8 mouse cellular contexts compared by ENCODE assay signal in genomic region chr9:119978151-119978810, GRCm38 (mm10). TPM values are rescaled to one million over a fixed set of nuclear protein-coding genes. Genes with fewer than 3 reads are reported as not detected.
DNase-seq lines count a peak whose midpoint lies in the region; ATAC-seq and TF ChIP-seq lines count a peak whose summit lies in the region.

No protein-coding gene starts in this region.

- H3K4me3 ChIP-seq in heart, adult 2 months = no peak overlapping the region
- H3K4me3 ChIP-seq in liver, embryonic 16.5 days (ENCODE audit: low read depth, low read length) = peak overlapping the region; percentile 22

- no peaks in the 10 kb centered on the region for H3K27me3 ChIP-seq in heart, adult 2 months (ENCODE audit: control insufficient read depth, insufficient read depth, low read length)
- peaks cover 5% of the 10 kb centered on the region for H3K27me3 ChIP-seq in liver, embryonic 16.5 days (ENCODE audit: control insufficient read depth, insufficient read depth, low read depth, low read length)

- DNase-seq in heart, adult 2 months = peak in 1 of 2 experiments; percentile 55
- no peak for DNase-seq in heart, postnatal 4 days
- DNase-seq in testis, postnatal 10 days (ENCODE audit: low spot score) = peak; percentile 50
- no peak for DNase-seq in testis, postnatal 14 days (ENCODE audit: low spot score)
- no peak for DNase-seq in neural tube, embryonic 10.5 days (ENCODE audit: extremely low spot score, low spot score)
- DNase-seq in right cerebral cortex, adult 18-20 months = no peak
- no peak for DNase-seq in right cerebral cortex, postnatal 4 days

- 41% methylated on average over 9 of the region's 9 CpGs for WGBS in heart, adult 2 months
- 23% methylated on average over 9 of the region's 9 CpGs for WGBS in liver, embryonic 16.5 days (ENCODE audit: insufficient replicate concordance)

- peaks cover 3% of the 10 kb centered on the region; the same call in 1 of the 2 replicates for H3K36me3 ChIP-seq in heart, adult 2 months (ENCODE audit: control insufficient read depth, insufficient read depth, low read length)
- H3K36me3 ChIP-seq in liver, embryonic 16.5 days (ENCODE audit: control insufficient read depth, insufficient read depth) = peaks cover 7% of the 10 kb centered on the region

- TF ChIP-seq CTCF in heart, adult 2 months (IDR thresholded peaks at IDR 0.05) = no peak

- no peaks in the 10 kb centered on the region for H3K9me3 ChIP-seq in liver, embryonic 16.5 days (replicated peaks; ENCODE audit: control insufficient read depth, low read length)

- intact Hi-C loops in heart, adult 2 months (cut with DNase I) = no loop called here

- ATAC-seq in liver, embryonic 16.5 days (ENCODE audit: low read depth) = no peak

- peaks cover 43% of the 10 kb centered on the region for H3K4me1 ChIP-seq in heart, adult 2 months (ENCODE audit: control insufficient read depth, insufficient read depth, low read length)
- H3K4me1 ChIP-seq in liver, embryonic 16.5 days (ENCODE audit: control insufficient read depth, low read depth, low read length) = peaks cover 51% of the 10 kb centered on the region

- no peak overlapping the region for H3K9ac ChIP-seq in heart, adult 2 months (ENCODE audit: low read depth, low read length)
- H3K9ac ChIP-seq in liver, embryonic 16.5 days (ENCODE audit: low read depth, low read length) = no peak overlapping the region

- peak overlapping the region; percentile 25 for H3K4me2 ChIP-seq in liver, embryonic 16.5 days (ENCODE audit: low read depth, low read length)

- H3K27ac ChIP-seq in heart, adult 2 months = peak overlapping the region; percentile 20
- H3K27ac ChIP-seq in liver, embryonic 16.5 days (ENCODE audit: low read length) = peak overlapping the region; percentile 55

- H3K79me2 ChIP-seq in heart, adult 2 months (replicated peaks; ENCODE audit: control insufficient read depth, insufficient read depth, low read length) = 0 out of 2 replicates have a peak, but pooled peaks cover 2% of the 10 kb centered on the region

- TF ChIP-seq EP300 in heart, adult 2 months (IDR thresholded peaks at IDR 0.05; ENCODE audit: insufficient read depth, low read depth, low read length) = no peak

- no peak for TF ChIP-seq POLR2A in heart, adult 2 months (IDR thresholded peaks at IDR 0.05; ENCODE audit: insufficient read depth, low read depth, low read length)

RNA-seq across cellular contexts. Expression of gene Csrnp1, which starts 6.2 kb away (rescaled TPM):
- 10 to 100 TPM; 21.1 to 21.6 TPM for total RNA-seq in heart, adult 2 months (2021)
- polyA plus RNA-seq in heart, adult 2 months (2012; rRNA removed) = 23.6 and 28.7 TPM in 2 replicates
- 10 to 100 TPM; 17.4 to 17.7 TPM for total RNA-seq in heart, postnatal 4 days (2021)
- 2.5 and 3.3 TPM in 2 replicates for polyA plus RNA-seq in liver, embryonic 16.5 days (2015; fragmentation: Nextera tagmentation; extraction: Ambion mirVana)

RNA-seq across cellular contexts. Expression of gene Ttc21a, which starts 40.9 kb away (rescaled TPM):
- total RNA-seq in heart, adult 2 months (2021) = not detected
- polyA plus RNA-seq in heart, adult 2 months (2012; rRNA removed) = 0.70 TPM in 1 of 2 replicates, not detected in the other
- under 1 TPM in 1 of 2 experiments, not detected in 1; 0.07 TPM for total RNA-seq in heart, postnatal 4 days (2021)
- polyA plus RNA-seq in liver, embryonic 16.5 days (2015; fragmentation: Nextera tagmentation; extraction: Ambion mirVana) = 0.08 and 0.21 TPM in 2 replicates

RNA-seq across cellular contexts. Expression of gene Gorasp1, which starts 40.9 kb away (rescaled TPM):
- 10 to 100 TPM; 32.2 to 35.9 TPM for total RNA-seq in heart, adult 2 months (2021)
- polyA plus RNA-seq in heart, adult 2 months (2012; rRNA removed) = 16.8 and 25.0 TPM in 2 replicates
- total RNA-seq in heart, postnatal 4 days (2021) = 10 to 100 TPM; 15.2 to 16.0 TPM
- 10.6 and 12.1 TPM in 2 replicates for polyA plus RNA-seq in liver, embryonic 16.5 days (2015; fragmentation: Nextera tagmentation; extraction: Ambion mirVana)

RNA-seq across cellular contexts. Expression of gene Xirp1, which starts 45.1 kb away (rescaled TPM):
- total RNA-seq in heart, adult 2 months (2021) = 100 to 1,000 TPM; 118 to 133 TPM
- polyA plus RNA-seq in heart, adult 2 months (2012; rRNA removed) = 55.5 and 72.8 TPM in 2 replicates
- 100 to 1,000 TPM; 162 to 169 TPM for total RNA-seq in heart, postnatal 4 days (2021)
- polyA plus RNA-seq in liver, embryonic 16.5 days (2015; fragmentation: Nextera tagmentation; extraction: Ambion mirVana) = 0.15 and 0.26 TPM in 2 replicates
